Mouse (Mus musculus) midbrain, embryonic 14.5 days (tissue): ENCODE data around the gene Ccn1. TPM values are rescaled to one million over a fixed set of nuclear protein-coding genes. Genes with fewer than 3 reads are reported as not detected.

Experiments used
- ATAC-seq: fragments of 200-750 bp; cut with Nextera tagmentation; 2 replicates; pipeline ENCODE4 v1.8.0; 2017; ENCODE audit warnings: moderate number of reproducible peaks, moderate library complexity; ENCODE audit not compliant: low FRiP score, low TSS enrichment
- DNase-seq: peaks from one replicate; pipeline ENCODE4 v3.0.0-alpha.2; 2015
- H3K27ac ChIP-seq: fragments of 300-500 bp; sonication (generic); replicated peaks from 2 replicates; pipeline ENCODE4 v1.5.1; 2014; ENCODE audit warnings: mild to moderate bottlenecking, low read depth, low read length, moderate library complexity
- H3K27me3 ChIP-seq: fragments of 300-500 bp; sonication (generic); 2 replicates; pipeline ENCODE4 v1.6.1; 2014; ENCODE audit warnings: low read length, control low read depth, mixed read lengths; ENCODE audit not compliant: control insufficient read depth, insufficient read depth
- H3K36me3 ChIP-seq: fragments of 300-500 bp; sonication (generic); 2 replicates; pipeline ENCODE4 v1.6.1; 2014; ENCODE audit warnings: low read length, control low read depth; ENCODE audit not compliant: control insufficient read depth, insufficient read depth
- H3K4me1 ChIP-seq: fragments of 300-500 bp; sonication (generic); 2 replicates; pipeline ENCODE4 v1.6.1; 2014; ENCODE audit warnings: mild to moderate bottlenecking, antibody characterized with exemption, low read length, control low read depth; ENCODE audit not compliant: control insufficient read depth, insufficient read depth
- H3K4me2 ChIP-seq: fragments of 300-500 bp; sonication (generic); 2 replicates; pipeline ENCODE4 v1.6.1; 2014; ENCODE audit warnings: mild to moderate bottlenecking, low read length, moderate library complexity
- H3K4me3 ChIP-seq: fragments of 300-500 bp; sonication (generic); replicated peaks from 2 replicates; pipeline ENCODE4 v1.5.1; 2014; ENCODE audit warnings: low read depth, low read length
- H3K9ac ChIP-seq: fragments of 300-500 bp; sonication (generic); replicated peaks from 2 replicates; pipeline ENCODE4 v1.6.1; 2014; ENCODE audit warnings: mild to moderate bottlenecking, low read length, moderate library complexity
- H3K9me3 ChIP-seq: fragments of 300-500 bp; sonication (generic); 2 replicates; pipeline ENCODE4 v1.6.1; 2016; ENCODE audit warnings: low read length, control low read depth, mixed read lengths; ENCODE audit not compliant: control insufficient read depth
- WGBS: fragments of 180-500 bp; shearing (Covaris S2); extraction: QIAGEN DNeasy Blood & Tissue Kit; methylation state at CpG from one replicate; pipeline ENCODE4 v1.1.7; 2014; 5-methylcytosine and 5-hydroxymethylcytosine counted together
- polyA plus RNA-seq: library from polyadenylated mRNA; unstranded; fragments of >200 nt; fragmentation: Nextera tagmentation; extraction: Ambion mirVana; gene quantifications from 2 replicates; pipeline ENCODE4 v1.2.1, GENCODE M21; 2014

The Ccn1 gene
- polyA plus RNA-seq, 1 experiment from 2014 or later = 5.6 TPM

DNA sequence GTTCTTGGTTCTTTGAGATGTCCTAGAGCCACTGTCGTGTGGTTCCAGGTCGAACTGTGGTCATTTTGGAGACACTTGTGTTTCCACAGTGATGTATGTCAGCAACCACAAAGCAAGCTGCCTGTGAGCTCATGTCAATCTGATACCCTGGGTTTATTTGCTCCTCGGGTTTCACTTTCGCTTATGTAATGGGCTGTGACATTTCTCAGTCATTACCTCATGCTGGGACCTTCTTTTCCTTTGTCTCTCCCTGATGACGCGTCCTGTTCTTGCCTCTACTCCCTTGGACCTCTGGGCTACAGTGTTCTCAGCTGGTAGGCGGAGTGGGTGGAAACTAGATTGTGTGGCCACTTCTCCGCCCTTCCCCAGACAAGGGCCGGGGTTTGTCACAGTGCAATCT, 31.5 kb downstream of the Ccn1 start:
- no peak for DNase-seq
- Histone ChIP-seq H3K4me3 (no peak overlapping the region), H3K9ac (no peak overlapping the region), H3K4me2 (no peak overlapping the region), H3K27me3 (no peaks in the 10 kb centered on the region), H3K9me3 (no peaks in the 10 kb centered on the region), H3K36me3 (no peaks in the 10 kb centered on the region), H3K4me1 (peaks cover 13% of the 10 kb centered on the region; the same call in 1 of the 2 replicates), H3K27ac (no peak overlapping the region)
- no peak for ATAC-seq
- WGBS = 78% methylated on average over 9 of the region's 9 CpGs

DNA sequence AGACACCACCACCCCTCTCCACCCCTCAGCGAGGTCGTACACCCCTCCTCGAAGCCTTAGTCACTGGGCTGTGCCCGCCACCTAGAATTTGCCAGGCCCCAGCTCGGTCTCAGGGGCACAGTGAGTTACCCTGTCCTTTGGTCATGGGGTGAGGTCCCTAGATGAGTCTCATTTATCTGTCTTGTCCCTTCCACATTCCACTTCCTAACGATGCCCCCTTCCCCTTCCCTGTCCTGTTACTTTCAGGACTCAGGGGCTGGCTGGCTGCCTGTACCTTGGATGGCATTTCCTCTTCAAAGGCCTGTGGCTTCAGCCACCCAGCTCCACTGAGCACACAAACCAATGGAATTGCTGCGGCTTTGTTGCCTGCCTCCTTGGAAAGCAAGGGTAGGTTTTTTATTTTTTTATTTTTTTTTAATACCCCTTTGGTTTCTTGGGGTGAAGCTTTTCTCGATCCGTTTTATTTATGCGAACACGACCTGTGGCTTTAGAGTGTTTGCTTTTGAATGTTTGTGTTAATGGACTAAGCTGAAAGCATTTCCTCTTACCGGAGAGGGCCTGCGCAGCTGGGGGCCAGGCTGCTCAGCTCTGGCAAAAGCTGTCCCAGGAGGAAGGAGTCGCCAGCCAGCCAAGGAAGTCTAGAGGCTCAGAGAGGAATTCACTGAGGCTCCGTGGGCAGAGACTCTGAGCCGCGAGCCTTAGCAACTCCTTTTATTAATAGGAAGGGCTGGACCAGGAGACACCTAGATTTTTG, 35.2 kb downstream of the Ccn1 start:
- ATAC-seq (peak; percentile 44; the same call in 1 of the 2 replicates), DNase-seq (peak; percentile 62)
- no peaks in the 10 kb centered on the region for H3K27me3 ChIP-seq
- H3K4me3 ChIP-seq = no peak overlapping the region
- no peaks in the 10 kb centered on the region for H3K9me3 ChIP-seq
- H3K4me2 ChIP-seq = peak overlapping the region; percentile 5
- H3K9ac ChIP-seq = no peak overlapping the region; the same call in 1 of the 2 replicates
- H3K4me1 ChIP-seq = peaks cover 13% of the 10 kb centered on the region; the same call in 1 of the 2 replicates
- no peaks in the 10 kb centered on the region for H3K36me3 ChIP-seq
- 20% methylated on average over 17 of the region's 17 CpGs for WGBS
- peak overlapping the region; percentile 46; the same call in 1 of the 2 replicates for H3K27ac ChIP-seq

DNA sequence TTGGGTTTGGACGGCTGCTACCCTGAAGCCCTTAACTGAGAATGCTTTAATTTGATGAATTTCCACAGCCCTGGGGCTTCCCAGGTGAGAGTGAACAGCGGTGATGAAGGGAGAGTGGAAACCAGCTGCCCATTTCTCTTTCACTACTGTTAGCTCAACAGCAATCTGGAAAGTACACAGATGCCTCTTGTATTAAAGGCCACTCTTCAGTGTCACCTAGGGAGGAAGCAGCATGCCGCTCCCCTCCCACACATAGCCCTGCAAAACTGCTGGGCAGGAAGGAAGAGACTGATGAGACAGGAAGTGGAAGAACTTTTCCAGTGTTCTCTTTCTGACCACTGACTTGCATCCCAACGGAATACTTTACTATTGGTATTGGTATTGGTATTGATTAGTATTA, 36.5 kb downstream of the Ccn1 start:
- Histone ChIP-seq H3K27me3 (no peaks in the 10 kb centered on the region), H3K4me1 (peaks cover 13% of the 10 kb centered on the region; the same call in 1 of the 2 replicates), H3K4me2 (no peak overlapping the region), H3K9me3 (no peaks in the 10 kb centered on the region), H3K4me3 (no peak overlapping the region), H3K27ac (no peak overlapping the region), H3K9ac (no peak overlapping the region), H3K36me3 (no peaks in the 10 kb centered on the region)
- no peak for ATAC-seq
- DNase-seq = no peak
- WGBS = 87% methylated on average over 4 of the region's 4 CpGs

DNA sequence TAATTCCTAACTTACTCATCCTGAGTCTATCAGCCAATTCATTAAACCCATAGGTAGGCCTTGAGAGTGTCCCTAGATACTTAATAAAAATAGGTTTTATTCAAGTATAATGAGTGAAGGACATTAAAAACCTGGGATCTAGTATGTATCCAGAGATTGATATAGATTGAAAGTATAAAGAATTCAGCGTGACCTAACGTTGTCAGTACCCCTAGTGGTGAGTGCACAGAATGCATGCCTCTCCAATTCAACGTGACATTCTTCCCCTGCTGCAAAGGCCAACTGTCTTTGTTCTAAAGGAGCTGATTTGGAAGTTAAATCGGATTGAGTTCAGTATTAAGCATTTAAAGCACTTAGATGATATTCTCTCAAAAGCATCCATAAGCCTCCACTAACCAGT, 37.1 kb downstream of the Ccn1 start:
- Histone ChIP-seq H3K4me1 (peaks cover 13% of the 10 kb centered on the region; the same call in 1 of the 2 replicates), H3K9me3 (no peaks in the 10 kb centered on the region), H3K4me2 (no peak overlapping the region), H3K36me3 (no peaks in the 10 kb centered on the region), H3K4me3 (no peak overlapping the region), H3K9ac (no peak overlapping the region), H3K27me3 (no peaks in the 10 kb centered on the region), H3K27ac (no peak overlapping the region)
- peak; percentile 80 for DNase-seq
- ATAC-seq = no peak
- 14% methylated on average over 4 of the region's 4 CpGs for WGBS

DNA sequence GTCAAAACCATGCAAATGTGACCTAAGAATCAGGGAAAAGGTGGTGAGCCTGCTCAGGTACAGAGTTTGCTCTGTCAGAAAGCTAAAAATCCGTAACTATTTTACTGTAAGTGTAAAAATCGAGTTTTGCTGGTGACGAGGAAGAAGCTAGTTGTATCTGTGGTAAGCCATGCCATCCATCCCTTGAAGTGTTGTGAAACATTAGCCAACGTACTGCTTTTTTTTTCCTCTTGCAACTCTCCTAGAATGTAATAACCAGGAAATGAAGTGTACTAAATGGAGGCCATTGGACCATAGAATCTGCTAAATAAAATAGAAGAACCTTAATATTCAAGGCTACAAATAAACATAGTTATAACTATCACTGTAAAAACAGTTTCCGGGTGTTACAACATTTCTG, 41.5 kb downstream of the Ccn1 start:
- no peak overlapping the region for H3K4me2 ChIP-seq
- no peaks in the 10 kb centered on the region for H3K9me3 ChIP-seq
- WGBS = 97% methylated on average over 5 of the region's 5 CpGs
- no peaks in the 10 kb centered on the region for H3K4me1 ChIP-seq
- H3K27me3 ChIP-seq = no peaks in the 10 kb centered on the region
- ATAC-seq (no peak), DNase-seq (no peak)
- H3K4me3 ChIP-seq = no peak overlapping the region
- no peak overlapping the region for H3K27ac ChIP-seq
- no peak overlapping the region for H3K9ac ChIP-seq
- peaks cover 28% of the 10 kb centered on the region for H3K36me3 ChIP-seq

DNA sequence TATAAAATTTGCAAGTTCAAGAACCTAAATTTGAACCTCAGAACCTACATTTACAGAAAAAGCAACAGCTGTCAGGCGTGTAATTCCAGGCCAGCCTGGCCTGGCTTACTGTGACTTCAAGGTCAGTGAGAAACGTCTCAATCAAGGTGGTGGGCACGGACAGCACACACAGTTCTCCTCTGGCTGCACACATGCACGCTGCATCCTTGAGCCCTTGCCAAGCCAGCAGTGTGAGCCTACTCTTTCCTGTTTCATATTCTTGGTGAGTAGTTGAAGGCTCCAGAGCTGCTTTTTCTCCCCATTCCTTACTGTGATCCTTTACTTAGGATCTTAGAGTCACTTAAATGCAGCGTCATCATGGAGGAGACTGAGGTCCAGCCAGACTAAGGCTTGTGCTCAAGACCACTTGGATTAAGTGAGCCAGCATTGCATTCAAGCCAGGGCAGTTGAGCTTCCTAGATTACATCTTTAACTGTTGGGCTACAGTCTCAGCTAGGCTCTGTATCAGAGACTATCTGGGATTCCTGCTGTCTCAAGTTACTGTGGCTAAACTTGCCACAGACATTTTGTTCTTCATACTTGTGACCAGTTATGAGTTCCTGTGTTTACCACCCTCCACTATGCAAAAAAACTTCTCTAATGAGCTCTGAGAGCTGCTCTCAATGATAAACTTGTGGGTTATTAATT, 44.2 kb downstream of the Ccn1 start:
- Histone ChIP-seq H3K9me3 (no peaks in the 10 kb centered on the region), H3K4me3 (no peak overlapping the region), H3K27me3 (no peaks in the 10 kb centered on the region), H3K27ac (no peak overlapping the region), H3K36me3 (peaks cover 41% of the 10 kb centered on the region), H3K9ac (no peak overlapping the region), H3K4me2 (no peak overlapping the region), H3K4me1 (no peaks in the 10 kb centered on the region)
- WGBS = 85% methylated on average over 5 of the region's 5 CpGs
- ATAC-seq = no peak
- no peak for DNase-seq

DNA sequence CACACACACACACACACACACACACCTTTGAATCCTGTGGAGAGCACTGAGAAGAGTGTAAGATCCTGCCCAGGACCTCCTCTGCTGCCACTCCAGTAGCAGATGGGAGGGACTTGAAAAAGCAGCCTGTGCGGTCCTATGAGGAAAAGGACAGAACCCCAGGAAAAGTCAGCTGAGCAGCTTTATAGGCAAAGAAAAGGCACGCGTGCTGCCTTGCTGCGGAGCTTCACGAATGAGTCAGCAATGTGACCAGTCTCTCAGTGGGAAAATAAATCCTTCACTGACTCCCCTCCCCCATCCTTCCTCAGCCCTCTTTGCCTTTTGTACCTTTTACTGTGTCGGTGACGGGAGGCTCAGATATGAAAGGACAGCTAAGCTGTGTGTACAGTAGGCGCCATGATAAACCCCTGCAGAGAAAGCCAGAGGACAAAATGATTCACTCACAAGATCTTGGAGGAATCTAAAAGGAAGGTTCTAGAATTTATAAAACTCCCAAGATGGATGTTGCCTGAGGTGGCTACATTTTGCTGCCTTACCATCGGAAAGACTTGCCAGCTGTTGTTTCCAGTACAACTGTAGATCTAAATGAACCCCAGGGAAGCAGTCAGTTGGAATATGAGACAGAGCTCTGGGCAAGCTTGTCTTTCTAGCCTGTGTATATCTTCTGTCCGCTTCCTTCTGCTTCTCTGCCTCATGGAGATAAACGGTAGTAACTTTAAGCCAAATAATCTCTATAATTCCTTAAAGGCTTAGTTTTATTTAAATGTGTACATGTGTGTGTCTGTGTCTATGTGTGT, 47.2 kb downstream of the Ccn1 start:
- Histone ChIP-seq H3K27ac (0 out of 2 replicates have a peak overlapping the region, but pooled peaks have one; percentile 10), H3K4me3 (no peak overlapping the region), H3K36me3 (peaks cover 67% of the 10 kb centered on the region), H3K9ac (no peak overlapping the region), H3K4me2 (no peak overlapping the region), H3K4me1 (no peaks in the 10 kb centered on the region), H3K9me3 (no peaks in the 10 kb centered on the region), H3K27me3 (no peaks in the 10 kb centered on the region)
- WGBS = 71% methylated on average over 11 of the region's 11 CpGs
- ATAC-seq (no peak), DNase-seq (peak; percentile 51)

DNA sequence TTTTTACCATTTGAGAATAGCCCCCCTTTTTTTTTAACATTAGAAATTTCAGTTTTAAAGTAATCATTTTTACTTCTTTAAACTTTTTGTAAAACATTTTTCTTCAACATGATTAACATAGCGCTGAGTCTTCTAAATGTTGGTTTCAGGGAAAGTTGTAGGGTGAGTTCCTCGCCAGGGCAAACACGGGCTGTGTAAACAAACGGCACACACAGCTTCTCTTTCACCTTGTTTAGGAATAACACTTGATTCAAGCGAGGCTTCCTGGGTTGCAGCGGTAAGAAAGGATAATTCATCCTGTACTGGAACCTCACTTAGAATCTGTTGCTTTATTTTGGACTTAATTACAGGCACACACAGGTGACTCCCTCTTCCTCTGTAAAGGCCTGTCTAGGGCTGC, 48.4 kb downstream of the Ccn1 start:
- no peak overlapping the region for H3K27ac ChIP-seq
- 89% methylated on average over 6 of the region's 6 CpGs for WGBS
- H3K36me3 ChIP-seq = peaks cover 63% of the 10 kb centered on the region
- no peak overlapping the region for H3K4me3 ChIP-seq
- H3K9me3 ChIP-seq = no peaks in the 10 kb centered on the region
- H3K4me1 ChIP-seq = no peaks in the 10 kb centered on the region
- no peak overlapping the region for H3K4me2 ChIP-seq
- ATAC-seq (no peak), DNase-seq (no peak)
- H3K27me3 ChIP-seq = no peaks in the 10 kb centered on the region
- no peak overlapping the region for H3K9ac ChIP-seq
